Mouse (Mus musculus) heart, adult 11 months (tissue): ENCODE results near the gene Trpv1.
A peak's percentile ranks its signal among the peaks of the same experiment; 100 is the strongest.

Source experiments
- DNase-seq: peaks from one replicate; pipeline ENCODE4 v3.0.0; 2022

Trpv1 gene

GRCm38 (mm10) chr11:73235990-73236701 lies 2.1 kb downstream of the Trpv1 start:
- DNase-seq = peak; percentile 99

- no peak for DNase-seq
Measured at GRCm38 (mm10) chr11:73236731-73237130, 2.6 kb downstream of the Trpv1 start.

- DNase-seq = no peak
Measured at GRCm38 (mm10) chr11:73242199-73242598, 8.1 kb downstream of the Trpv1 start.

GRCm38 (mm10) chr11:73242777-73243176 lies 8.7 kb downstream of the Trpv1 start:
- no peak for DNase-seq

- DNase-seq = no peak
Measured at GRCm38 (mm10) chr11:73257362-73257945, 23.4 kb downstream of the Trpv1 start.

- no peak for DNase-seq
Measured at GRCm38 (mm10) chr11:73258664-73259063, 24.6 kb downstream of the Trpv1 start.

- DNase-seq = no peak
Measured at GRCm38 (mm10) chr11:73260457-73260856, 26.4 kb downstream of the Trpv1 start.

- no peak for DNase-seq
Measured at GRCm38 (mm10) chr11:73261385-73261784, 27.3 kb downstream of the Trpv1 start.

- no peak for DNase-seq
Measured at GRCm38 (mm10) chr11:73267267-73267666, 33.2 kb downstream of the Trpv1 start, which contains the start of gene Trpv3. Trpv3 (plus strand) TSS chr11:73267388.

- peak; percentile 87 for DNase-seq
Measured at GRCm38 (mm10) chr11:73274821-73275220, 40.7 kb downstream of the Trpv1 start.

GRCm38 (mm10) chr11:73280710-73281109 lies 46.6 kb downstream of the Trpv1 start:
- peak; percentile 66 for DNase-seq

- peak; percentile 95 for DNase-seq
Measured at GRCm38 (mm10) chr11:73281528-73282027, 47.5 kb downstream of the Trpv1 start.

- DNase-seq = peak; percentile 97
Measured at GRCm38 (mm10) chr11:73283369-73283768, 49.3 kb downstream of the Trpv1 start.

GRCm38 (mm10) chr11:73283926-73284325 lies 49.8 kb downstream of the Trpv1 start:
- DNase-seq = no peak

- DNase-seq = peak; percentile 96
Measured at GRCm38 (mm10) chr11:73284351-73284750, 50.3 kb downstream of the Trpv1 start.

GRCm38 (mm10) chr11:73289621-73290020 lies 55.5 kb downstream of the Trpv1 start:
- DNase-seq = peak; percentile 86

GRCm38 (mm10) chr11:73303123-73303522 lies 69.0 kb downstream of the Trpv1 start:
- DNase-seq = peak; percentile 31
